Mouse (Mus musculus) bone marrow, adult 2 months (tissue): ENCODE results near the gene Slc8b1.

Source experiments
- CTCF ChIP-seq: fragments of 200-500 bp; IDR thresholded peaks from 2 replicates; pipeline ENCODE4 v1.5.1; 2011; ENCODE audit warnings: low read length, control low read depth; ENCODE audit not compliant: control insufficient read depth, insufficient read depth
- POLR2A ChIP-seq: fragments of 200-500 bp; IDR thresholded peaks from 2 replicates; pipeline ENCODE4 v1.6.1; 2011; ENCODE audit warnings: low read depth, mild to moderate bottlenecking, control low read depth, low read length, borderline replicate concordance; ENCODE audit not compliant: control insufficient read depth

- no peak for TF ChIP-seq POLR2A
- TF ChIP-seq CTCF: no peak
Measured at GRCm38 (mm10) chr5:120555871-120556270, 44.9 kb downstream of the Slc8b1 start.
